Mouse (Mus musculus) frontal cortex, postnatal 25 days (tissue): ENCODE measurements around the gene Aknad1.
A peak's percentile ranks its signal among the peaks of the same experiment; 100 is the strongest.

Source experiments
- DNase-seq, 2 experiments: peaks; one replicate each; pipeline ENCODE4 v3.0.0; 2022; ENCODE audit warnings: low spot score in 2 of 2

Aknad1 gene

GRCm38 (mm10) chr3:108751061-108751460, 11.6 kb downstream of the Aknad1 start:
- no peak for DNase-seq

DNA sequence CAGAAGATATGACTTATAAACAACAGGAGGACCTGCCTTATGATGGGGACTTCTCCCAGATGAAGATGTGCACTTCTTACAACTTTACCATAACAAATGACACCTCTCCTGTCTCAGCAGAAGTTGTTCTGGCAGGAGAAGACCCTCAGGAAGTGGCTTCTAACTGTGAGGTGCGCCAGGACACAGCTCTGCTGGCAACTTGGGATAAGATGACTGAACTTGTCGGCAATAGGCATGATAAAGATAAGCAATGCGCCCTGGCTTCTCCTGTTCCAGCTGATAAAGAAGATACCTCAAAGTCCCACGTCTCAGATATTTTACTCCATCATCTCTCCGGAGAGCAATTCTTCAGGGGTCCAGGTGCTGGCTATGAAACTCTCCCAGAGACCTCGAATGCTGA, 12.2 kb downstream of the Aknad1 start:
- DNase-seq = no peak

- DNase-seq = no peak
Measured at GRCm38 (mm10) chr3:108754541-108754940, 15.1 kb downstream of the Aknad1 start.

DNA sequence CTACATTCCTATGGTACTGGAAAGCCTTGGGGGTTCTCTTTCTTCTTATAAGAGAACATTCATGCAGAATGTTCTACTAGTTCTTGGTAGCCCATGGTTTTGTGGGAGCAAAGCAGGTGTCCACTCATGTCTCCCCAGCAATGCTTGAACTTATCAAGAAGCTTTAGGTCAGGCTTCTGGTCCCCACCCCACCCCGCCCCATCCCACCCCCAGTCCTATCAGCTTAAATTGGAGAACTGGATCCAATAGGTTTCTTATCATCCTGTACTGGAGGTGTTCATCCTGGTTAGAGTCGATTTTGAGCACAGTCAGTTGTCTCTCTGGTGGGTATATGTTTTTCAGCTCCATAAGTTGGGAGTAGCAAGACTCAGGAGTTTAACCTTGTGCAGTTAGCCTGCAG, 16.1 kb downstream of the Aknad1 start:
- no peak for DNase-seq

- DNase-seq = no peak
Measured at GRCm38 (mm10) chr3:108756131-108756530, 16.7 kb downstream of the Aknad1 start.

DNA sequence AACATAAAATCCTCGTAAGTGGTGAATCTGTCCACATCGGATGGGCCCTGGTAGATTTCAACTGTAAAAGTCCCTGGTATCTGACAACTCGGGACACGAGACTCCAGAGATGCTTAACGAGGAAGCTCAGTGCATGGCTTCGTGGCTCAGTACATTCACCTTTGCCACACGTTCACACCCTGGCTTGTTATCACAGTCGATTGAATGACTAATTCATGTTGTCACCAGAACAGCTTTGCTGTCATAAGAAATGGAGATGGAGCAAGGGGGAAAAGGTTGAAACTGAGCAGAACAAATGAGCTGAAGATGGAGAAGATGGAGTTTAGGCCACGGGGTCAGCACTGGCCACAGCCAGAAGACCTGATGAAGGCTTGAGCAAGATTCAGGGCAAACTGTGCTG, 18.1 kb downstream of the Aknad1 start:
- DNase-seq = no peak

- no peak for DNase-seq
Measured at GRCm38 (mm10) chr3:108759566-108760420, 20.3 kb downstream of the Aknad1 start.

GRCm38 (mm10) chr3:108762597-108763111, 23.2 kb downstream of the Aknad1 start:
- no peak for DNase-seq

DNA sequence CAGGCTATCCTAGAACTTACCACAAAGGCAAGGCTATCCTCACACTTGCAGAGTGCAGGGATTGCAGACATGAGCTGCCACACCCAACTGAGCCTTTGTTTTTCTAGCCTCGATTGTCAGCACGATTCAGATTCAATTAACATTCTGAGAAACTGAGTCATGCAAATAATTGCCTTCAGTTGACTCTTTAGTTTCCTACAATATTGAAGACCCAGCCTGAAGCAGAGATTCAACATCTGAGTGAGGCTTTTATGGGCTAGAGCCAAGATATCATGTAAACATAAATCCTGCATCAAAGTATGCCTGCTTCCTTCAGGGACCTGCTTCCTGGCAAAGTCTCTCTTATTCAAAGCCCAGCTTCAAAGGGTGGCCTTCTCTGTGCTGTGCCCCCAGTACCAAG, 24.2 kb downstream of the Aknad1 start:
- DNase-seq = no peak

- no peak for DNase-seq
Measured at GRCm38 (mm10) chr3:108764976-108765375, 25.5 kb downstream of the Aknad1 start.

GRCm38 (mm10) chr3:108765476-108765875, 26.0 kb downstream of the Aknad1 start:
- no peak for DNase-seq

DNA sequence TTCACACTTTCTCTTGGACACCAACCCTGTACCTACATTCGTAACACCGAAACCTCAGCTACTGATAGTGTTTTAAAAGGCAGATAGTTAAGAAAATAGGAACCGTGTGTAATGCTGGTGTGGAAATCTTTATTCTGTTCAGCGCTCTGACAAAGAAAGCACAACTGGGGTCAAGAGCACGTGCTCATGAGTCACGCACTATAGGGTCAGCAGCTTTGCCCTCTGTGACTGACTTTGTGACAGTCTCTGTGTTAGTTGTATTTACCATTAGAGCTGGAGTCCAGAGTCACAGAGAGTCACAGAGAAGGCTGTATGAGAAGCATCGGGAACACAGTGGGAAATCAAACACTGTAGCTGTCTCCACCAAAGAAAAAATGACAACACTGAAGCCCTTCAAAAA, 27.5 kb downstream of the Aknad1 start:
- no peak for DNase-seq

DNA sequence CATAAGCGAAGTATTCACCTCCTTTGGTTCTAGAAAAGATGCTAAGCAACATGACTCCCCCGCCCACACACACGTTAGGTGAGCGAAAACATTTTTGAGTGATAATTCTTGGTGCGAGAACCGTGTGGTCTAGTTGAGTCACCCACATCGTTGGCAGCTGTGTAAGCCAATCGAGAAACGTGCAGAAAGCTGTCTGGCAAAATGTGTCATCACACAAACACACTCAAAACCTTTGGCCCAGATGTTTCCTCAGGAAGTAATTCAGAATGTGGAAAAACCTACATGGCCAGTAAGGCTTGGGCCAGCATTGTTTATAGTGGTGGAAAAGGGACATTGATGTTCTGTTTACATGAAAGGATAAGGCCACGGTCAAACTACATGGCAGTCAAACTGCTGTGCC, 28.0 kb downstream of the Aknad1 start:
- DNase-seq = no peak

DNA sequence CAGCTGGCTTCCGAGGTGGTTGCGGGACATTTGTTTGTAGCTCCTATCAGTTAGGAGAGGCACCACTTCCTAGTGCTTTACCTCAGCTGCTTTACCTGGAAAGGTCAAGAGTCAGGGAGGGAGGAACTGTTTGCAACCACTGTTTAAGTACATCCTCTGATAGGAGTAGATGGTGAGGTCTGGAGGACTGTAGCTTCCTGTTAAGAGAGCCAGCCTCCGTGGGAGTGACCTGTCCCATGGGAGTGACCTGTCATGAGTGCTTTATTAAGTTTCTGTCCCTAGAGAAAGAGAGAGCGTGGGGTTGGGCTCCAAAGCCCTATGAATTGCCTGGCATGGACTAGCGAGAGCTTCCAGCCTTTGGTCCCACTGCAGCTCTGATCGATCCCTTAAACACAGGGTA, 30.1 kb downstream of the Aknad1 start:
- no peak for DNase-seq

GRCm38 (mm10) chr3:108770725-108771368, 31.4 kb downstream of the Aknad1 start:
- peak in 1 of 2 experiments; percentile 50 for DNase-seq

DNA sequence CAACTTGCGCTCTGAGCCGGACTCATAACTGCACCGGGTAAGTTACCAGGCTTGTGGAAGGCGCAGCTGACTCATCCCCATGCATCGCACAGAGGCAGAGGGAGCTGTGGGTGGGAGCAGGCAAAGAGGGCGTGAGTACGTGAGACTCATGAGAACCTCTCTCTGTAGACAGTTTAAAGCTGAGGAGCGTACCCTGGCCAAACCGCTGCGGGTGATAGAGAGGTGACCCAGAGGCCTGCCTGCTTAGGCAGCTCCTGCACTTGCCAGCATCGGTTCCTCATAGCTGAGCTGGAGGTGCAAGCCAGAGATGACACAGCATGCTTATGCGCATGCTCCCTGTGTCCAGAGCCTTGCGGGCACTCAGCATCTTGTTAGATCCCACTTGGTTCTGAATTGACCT, 32.8 kb downstream of the Aknad1 start:
- DNase-seq = peak in 1 of 2 experiments; percentile 39

GRCm38 (mm10) chr3:108772811-108773210, 33.4 kb downstream of the Aknad1 start:
- no peak for DNase-seq

- no peak for DNase-seq
Measured at GRCm38 (mm10) chr3:108778761-108779540, 39.5 kb downstream of the Aknad1 start.

DNA sequence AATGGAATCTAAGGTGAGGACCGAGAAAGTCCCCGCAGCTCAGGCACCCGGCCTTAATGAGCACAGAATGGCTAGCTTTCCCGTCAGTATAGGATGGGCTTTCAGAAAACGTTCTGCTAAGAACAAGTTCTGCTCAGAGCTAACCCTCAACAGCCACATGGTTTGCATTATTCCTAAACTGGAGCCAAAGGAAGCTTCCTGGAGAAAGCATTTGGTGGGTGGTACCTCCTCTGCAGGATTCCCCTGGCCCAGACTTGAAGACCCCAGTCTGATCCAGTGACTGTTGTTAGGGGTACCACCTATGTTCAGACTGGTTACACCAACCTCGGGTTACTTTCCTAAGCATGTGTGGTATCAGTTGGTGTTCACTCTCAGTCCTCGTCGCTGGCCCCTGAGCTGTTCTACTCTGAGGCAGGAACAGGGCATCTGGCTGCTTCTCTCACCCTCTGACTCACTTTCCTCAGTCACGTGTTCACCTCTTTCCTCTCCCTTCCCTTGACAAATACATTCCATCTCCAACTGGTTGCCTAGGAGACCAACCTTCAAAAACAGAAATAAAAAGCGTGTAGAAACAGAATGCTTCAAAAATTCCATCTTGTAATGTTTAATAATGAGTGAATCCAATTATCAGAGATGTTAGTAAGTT, 41.9 kb downstream of the Aknad1 start:
- no peak for DNase-seq

DNA sequence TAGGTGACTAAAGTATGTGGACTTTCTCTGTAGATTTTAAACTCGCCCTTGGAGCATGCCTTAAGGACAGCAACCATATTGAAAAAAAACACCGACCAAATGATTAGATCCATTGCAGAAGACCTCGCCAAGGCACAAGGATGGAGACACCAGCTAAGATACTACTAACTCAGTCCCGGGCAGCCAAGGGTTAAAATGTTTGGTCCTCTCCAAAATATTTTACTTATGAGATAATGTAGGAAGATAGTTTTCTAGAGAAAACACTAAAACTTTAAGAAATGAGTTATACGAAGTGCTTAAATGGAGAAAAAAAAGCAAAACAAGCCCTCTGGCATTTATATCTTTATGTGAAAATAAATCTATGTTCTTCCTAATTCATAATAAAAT, 42.4 kb downstream of the Aknad1 start:
- no peak for DNase-seq

DNA sequence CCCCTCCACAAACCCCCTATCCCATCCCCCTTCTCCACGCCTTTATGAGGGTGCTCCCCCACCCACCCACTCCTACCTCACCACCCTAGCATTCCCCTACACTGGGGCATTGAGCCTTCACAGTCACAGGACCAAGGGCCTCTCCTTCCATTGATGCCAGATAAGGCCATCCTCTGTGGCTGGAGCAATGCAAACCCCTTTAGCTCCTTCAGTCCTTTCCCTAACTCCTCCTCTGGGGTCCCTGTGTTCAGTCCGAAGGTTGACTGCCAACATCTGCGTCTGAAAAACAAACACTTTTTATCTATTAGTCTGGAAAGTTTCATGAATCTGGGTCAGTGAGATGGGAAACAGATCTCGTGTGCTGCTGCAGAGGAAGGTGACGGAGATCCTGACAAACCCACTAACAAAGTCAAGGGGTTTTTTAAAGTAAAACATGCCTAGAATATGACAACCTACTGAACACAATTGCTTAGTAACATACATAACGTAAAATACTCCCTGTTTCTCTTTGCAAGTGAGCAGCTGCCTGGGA, 43.0 kb downstream of the Aknad1 start:
- DNase-seq = no peak

DNA sequence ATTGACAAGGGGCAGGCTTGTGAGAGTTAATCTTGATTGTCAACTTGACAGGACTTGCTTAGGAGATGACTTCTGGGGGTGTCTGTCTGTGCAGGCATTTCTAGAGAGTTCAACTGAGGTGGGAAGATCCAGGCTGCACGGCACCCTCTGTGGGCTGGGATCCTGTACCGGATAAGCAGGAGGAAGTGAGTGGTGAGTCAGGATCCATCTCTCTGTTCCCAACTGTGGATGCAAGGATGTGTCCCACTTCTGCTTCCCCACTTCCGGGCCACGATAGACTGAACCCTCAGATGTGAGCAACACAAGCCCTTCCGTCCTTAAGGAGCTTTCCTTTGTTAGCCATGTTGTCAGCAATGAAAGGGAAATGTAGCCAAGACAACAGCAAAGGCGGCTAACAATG, 47.1 kb downstream of the Aknad1 start:
- no peak for DNase-seq
